Mouse (Mus musculus) heart, adult 2 months (tissue): ENCODE data around the gene Zfp446. TPM values are rescaled to one million over a fixed set of nuclear protein-coding genes. Genes with fewer than 3 reads are reported as not detected.

Experiments used
- DNase-seq, 2 experiments: peaks; one replicate each; pipeline ENCODE4 v3.0.0; 2021
- H3K27ac ChIP-seq: fragments of 200-600 bp; 2 replicates; pipeline ENCODE4 v1.8.1; 2022
- H3K27me3 ChIP-seq: fragments of 200-500 bp; 2 replicates; pipeline ENCODE4 v1.6.1; 2012; ENCODE audit warnings: mild to moderate bottlenecking, low read length, inconsistent platforms, mixed read lengths; ENCODE audit not compliant: control insufficient read depth, insufficient read depth
- H3K36me3 ChIP-seq: fragments of 200-500 bp; 2 replicates; pipeline ENCODE4 v1.6.1; 2012; ENCODE audit warnings: low read length, inconsistent platforms; ENCODE audit not compliant: control insufficient read depth, insufficient read depth
- H3K4me1 ChIP-seq: fragments of 200-500 bp; 2 replicates; pipeline ENCODE4 v1.6.1; 2011; ENCODE audit warnings: low read length; ENCODE audit not compliant: control insufficient read depth, insufficient read depth
- H3K4me3 ChIP-seq: fragments of 200-600 bp; 2 replicates; pipeline ENCODE4 v1.8.1; 2022
- H3K79me2 ChIP-seq: fragments of 200-500 bp; replicated peaks from 2 replicates; pipeline ENCODE4 v1.6.1; 2012; ENCODE audit warnings: mild to moderate bottlenecking, inconsistent platforms, low read length, moderate library complexity, mixed read lengths; ENCODE audit not compliant: control insufficient read depth, insufficient read depth
- H3K9ac ChIP-seq: fragments of 200-500 bp; 2 replicates; pipeline ENCODE4 v1.6.1; 2012; ENCODE audit warnings: low read depth, mild to moderate bottlenecking, control low read depth, inconsistent platforms, low read length, mixed read lengths
- CTCF ChIP-seq: fragments of 200-600 bp; IDR thresholded peaks from 2 replicates; pipeline ENCODE4 v1.8.1; 2022; ENCODE audit warnings: antibody characterized with exemption, mild to moderate bottlenecking, moderate library complexity
- EP300 ChIP-seq: fragments of 200-500 bp; IDR thresholded peaks from 2 replicates; pipeline ENCODE4 v1.6.1; 2011; ENCODE audit warnings: low read depth, low read length, control low read depth; ENCODE audit not compliant: insufficient read depth
- POLR2A ChIP-seq: fragments of 200-500 bp; IDR thresholded peaks from 2 replicates; pipeline ENCODE4 v1.6.1; 2011; ENCODE audit warnings: mild to moderate bottlenecking, low read depth, low read length, control low read depth; ENCODE audit not compliant: insufficient read depth
- WGBS: fragments of 180-500 bp; shearing (Covaris S2); methylation state at CpG from one replicate; pipeline ENCODE4 v1.1.7; 2018; 5-methylcytosine and 5-hydroxymethylcytosine counted together
- intact Hi-C: fragments of 180-260 bp; cut with DNase I; formaldehyde crosslinking; loops from one replicate; pipeline ENCODE4 v1.15.1; 2025
- polyA plus RNA-seq: library from polyadenylated mRNA; depleted of rRNA; stranded (reverse); fragments of >200 nt; gene quantifications from 2 replicates; pipeline ENCODE4 v1.2.3, GENCODE M21; 2012
- total RNA-seq, 2 experiments: library from RNA; stranded (reverse); gene quantifications; 2 replicates each; pipeline ENCODE4 v1.2.3; 2021

The Zfp446 gene
- total and polyA plus RNA-seq, 3 experiments, result 2.2 to 4.2 (median 2.9) TPM

DNA sequence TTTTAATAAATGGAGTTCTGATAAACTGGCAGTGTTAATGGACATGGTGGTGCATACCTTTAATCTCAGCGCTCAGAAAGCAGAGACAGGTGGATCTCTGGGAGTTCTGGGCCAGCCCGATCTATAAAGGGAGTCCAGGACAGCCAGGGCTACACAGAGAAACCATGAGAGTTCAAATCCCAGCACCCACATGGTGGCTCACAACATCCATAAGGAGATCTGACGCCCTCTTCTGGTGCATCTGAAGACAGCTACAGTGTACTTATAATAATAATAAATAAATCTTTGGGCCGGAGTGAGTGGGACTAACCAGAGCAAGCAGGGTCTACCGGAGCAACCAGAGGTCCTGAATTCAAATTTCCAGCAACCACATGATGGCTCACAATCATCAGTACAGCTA lies 25.7 kb downstream of the Zfp446 start:
- no peak overlapping the region for H3K27ac ChIP-seq
- WGBS, result 81% methylated on average over 5 of the region's 5 CpGs

DNA sequence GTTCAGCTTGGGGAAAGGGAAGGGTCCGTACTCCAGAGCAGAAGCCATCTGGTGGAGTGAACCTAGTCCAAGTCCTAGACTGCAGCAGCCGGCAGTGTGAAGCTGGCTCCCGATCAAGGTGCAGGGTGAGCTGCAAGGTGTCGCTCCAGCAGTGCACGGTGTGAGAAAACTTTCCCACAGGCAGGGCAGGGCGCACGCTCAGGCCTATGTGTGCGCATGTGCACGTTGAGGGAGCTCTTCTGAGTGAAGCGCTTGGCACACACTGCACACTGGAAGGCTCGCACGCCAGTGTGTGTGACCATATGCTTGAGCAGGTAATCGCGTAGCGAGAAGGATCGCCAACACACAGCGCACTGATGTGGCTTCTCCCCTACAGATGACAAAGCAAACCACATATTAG lies 28.4 kb downstream of the Zfp446 start:
- Histone ChIP-seq H3K4me1 (peaks cover 3% of the 10 kb centered on the region; the same call in 1 of the 2 replicates), H3K36me3 (no peaks in the 10 kb centered on the region), H3K9ac (no peak overlapping the region), H3K27me3 (no peaks in the 10 kb centered on the region), H3K79me2 (no peaks in the 10 kb centered on the region), H3K27ac (peak overlapping the region; percentile 75), H3K4me3 (no peak overlapping the region)
- intact Hi-C loops, result no loop called here
- DNase-seq, result no peak
- 88% methylated on average over 17 of the region's 17 CpGs for WGBS
- no peak for TF ChIP-seq POLR2A
- TF ChIP-seq CTCF, result no peak
- no peak for TF ChIP-seq EP300

More for the DNA sequence above, 25.7 kb downstream of the Zfp446 start:
- Histone ChIP-seq H3K27me3 (no peaks in the 10 kb centered on the region), H3K4me1 (peaks cover 1% of the 10 kb centered on the region; the same call in 1 of the 2 replicates), H3K79me2 (no peaks in the 10 kb centered on the region), H3K9ac (no peak overlapping the region), H3K4me3 (no peak overlapping the region), H3K36me3 (no peaks in the 10 kb centered on the region)
- TF ChIP-seq EP300 (no peak), CTCF (no peak), POLR2A (no peak)
- intact Hi-C loops, result no loop called here
- DNase-seq, result no peak

DNA sequence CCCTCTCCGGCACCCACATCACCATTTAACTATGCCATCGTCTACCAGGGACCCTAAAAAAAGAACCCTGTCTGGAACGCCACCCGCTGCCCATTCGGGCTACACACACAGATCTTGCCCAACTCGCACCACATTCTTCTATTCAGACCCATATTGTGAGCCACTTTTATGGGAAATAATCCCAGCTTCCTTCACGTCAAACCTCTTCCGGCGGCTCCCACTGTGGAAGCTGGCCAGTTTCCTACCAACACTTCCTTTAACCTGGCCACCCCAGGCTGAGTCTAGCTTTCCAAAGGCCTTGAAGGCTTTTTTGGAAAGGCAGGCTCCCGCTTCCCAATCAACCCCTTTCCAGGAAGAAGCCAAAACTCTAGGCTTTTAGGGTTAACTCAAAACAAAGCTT lies 28.9 kb downstream of the Zfp446 start:
- 55% methylated on average over 10 of the region's 10 CpGs for WGBS
- intact Hi-C loops, result no loop called here
- Histone ChIP-seq H3K36me3 (no peaks in the 10 kb centered on the region), H3K27ac (peak overlapping the region; percentile 75), H3K4me3 (no peak overlapping the region), H3K27me3 (no peaks in the 10 kb centered on the region), H3K9ac (no peak overlapping the region), H3K79me2 (no peaks in the 10 kb centered on the region), H3K4me1 (peaks cover 3% of the 10 kb centered on the region; the same call in 1 of the 2 replicates)
- TF ChIP-seq EP300 (no peak), POLR2A (no peak), CTCF (no peak)
- DNase-seq, result peak in 1 of 2 experiments; percentile 39

DNA sequence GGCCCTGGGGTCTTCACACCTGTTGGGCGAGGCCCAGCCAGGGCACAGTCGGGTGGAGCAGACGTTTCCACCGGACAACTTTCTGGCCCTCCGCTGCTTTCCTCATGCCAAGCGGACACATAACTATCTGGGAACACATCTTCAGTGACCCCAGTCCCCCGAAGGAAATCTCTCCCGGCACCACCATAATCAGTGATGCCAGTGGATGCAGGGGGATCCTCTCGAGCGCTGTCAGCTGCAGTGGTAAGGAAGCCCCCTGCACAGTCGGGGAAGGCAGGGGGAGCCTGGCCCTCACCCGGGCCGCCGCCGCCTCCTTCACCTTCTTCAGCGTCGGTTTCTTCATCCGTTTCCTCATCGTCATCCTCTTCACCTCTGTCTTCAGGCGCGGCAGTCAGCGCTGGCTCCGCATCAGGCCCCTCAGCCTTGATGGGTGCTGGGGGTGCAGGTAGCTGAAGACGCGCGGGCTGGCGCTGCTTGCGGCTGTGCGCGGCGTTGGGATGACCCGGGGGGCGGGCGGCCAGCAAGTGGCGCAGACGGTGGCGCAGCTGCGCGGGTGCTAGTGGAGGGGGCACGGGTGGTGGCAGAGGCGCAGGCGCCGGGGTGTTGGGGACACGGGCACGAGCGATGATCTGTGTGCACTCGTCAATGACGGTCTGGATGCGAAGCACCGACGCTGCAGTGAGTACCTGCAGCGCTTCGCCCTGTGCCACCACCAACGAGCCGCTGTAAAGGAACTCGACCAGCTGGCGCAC lies 29.9 kb downstream of the Zfp446 start:
- Histone ChIP-seq H3K4me1 (peaks cover 3% of the 10 kb centered on the region; the same call in 1 of the 2 replicates), H3K36me3 (no peaks in the 10 kb centered on the region), H3K79me2 (no peaks in the 10 kb centered on the region), H3K27ac (peak overlapping the region; percentile 75), H3K4me3 (no peak overlapping the region), H3K9ac (no peak overlapping the region), H3K27me3 (no peaks in the 10 kb centered on the region)
- TF ChIP-seq EP300 (no peak), POLR2A (no peak), CTCF (no peak)
- 71% methylated on average over 57 of the region's 57 CpGs for WGBS
- DNase-seq, result peak in 1 of 2 experiments; percentile 20
- intact Hi-C loops, result loop anchor here (2.0 kb wide), 2 partner anchors 47 to 99 kb away; partner anchors contain the start of gene Mzf1

DNA sequence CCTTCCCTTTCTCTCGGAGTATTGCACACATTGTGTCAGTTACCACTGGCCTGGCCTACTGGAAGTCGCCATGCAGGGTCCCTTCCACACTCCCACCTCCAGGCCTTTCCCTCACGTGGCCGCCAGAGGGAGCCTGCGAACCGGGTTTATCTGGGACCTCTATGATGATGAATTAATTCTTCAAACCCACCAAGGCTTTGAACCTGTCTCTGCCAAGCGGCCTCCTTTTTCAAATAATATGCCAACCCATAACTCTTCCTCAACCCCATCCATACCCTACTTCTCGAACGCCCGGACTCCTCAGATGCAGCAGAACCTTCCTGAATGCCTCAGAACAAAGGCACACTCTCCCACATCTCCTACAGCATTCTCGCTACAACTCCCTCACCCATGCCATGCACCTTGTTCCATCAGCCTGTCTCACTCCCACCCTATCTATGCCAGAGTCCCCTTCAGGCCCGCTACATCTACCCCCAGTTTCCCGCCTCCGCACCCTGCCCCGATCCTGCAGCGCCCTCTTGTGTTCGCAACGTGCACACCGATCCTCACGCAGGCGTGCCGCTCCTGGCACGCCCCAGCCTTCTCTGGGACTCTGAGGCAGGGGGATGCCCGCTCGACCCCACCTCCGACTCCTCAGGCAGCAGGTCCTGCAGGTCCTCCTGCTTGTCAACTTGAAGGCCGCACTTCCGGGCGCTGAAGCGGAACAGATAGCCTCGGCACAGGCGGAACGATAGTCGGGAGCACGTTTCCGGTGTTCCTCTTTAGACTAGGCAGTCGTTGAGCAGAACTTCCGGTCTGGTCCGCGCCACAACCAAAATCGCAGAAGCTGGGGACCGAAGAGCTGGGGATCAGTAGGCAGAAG lies 31.7 kb downstream of the Zfp446 start:
- Histone ChIP-seq H3K9ac (peak overlapping the region; percentile 79), H3K79me2 (no peaks in the 10 kb centered on the region), H3K27ac (peak overlapping the region; percentile 93), H3K36me3 (no peaks in the 10 kb centered on the region), H3K27me3 (no peaks in the 10 kb centered on the region), H3K4me3 (peak overlapping the region; percentile 74), H3K4me1 (peaks cover 3% of the 10 kb centered on the region; the same call in 1 of the 2 replicates)
- TF ChIP-seq EP300, result peak; percentile 56; the same call in 1 of the 2 replicates
- TF ChIP-seq CTCF, result peak; percentile 67
- peak; percentile 89 for TF ChIP-seq POLR2A
- peak; percentile 93 for DNase-seq
- WGBS, result under 1% methylated on average over 42 of the region's 42 CpGs
- intact Hi-C loops, result loop anchor here (1.0 to 2.0 kb wide), 5 partner anchors 14 to 101 kb away; partner anchors contain the start of gene Mzf1
